Mouse (Mus musculus) CH12F3 (cell line): ENCODE results near the gene Ppm1h.
"Not testable (repeated sequence)": the region's sequence is repeated elsewhere in the genome, so short reads cannot be mapped to it uniquely, and the experiment has no call there.

ENCODE experiments used
- in situ Hi-C: fragments of 300-500 bp; cut with MboI; formaldehyde crosslinking; loops from 2 replicates; pipeline ENCODE4 v1.14.3; 2020; ENCODE audit warnings: low sequenced_read_pairs

Gene Ppm1h

GRCm38 (mm10) chr10:122962651-122963050 is 284.1 kb downstream of the Ppm1h start:
- in situ Hi-C loops: no loop called here

DNA sequence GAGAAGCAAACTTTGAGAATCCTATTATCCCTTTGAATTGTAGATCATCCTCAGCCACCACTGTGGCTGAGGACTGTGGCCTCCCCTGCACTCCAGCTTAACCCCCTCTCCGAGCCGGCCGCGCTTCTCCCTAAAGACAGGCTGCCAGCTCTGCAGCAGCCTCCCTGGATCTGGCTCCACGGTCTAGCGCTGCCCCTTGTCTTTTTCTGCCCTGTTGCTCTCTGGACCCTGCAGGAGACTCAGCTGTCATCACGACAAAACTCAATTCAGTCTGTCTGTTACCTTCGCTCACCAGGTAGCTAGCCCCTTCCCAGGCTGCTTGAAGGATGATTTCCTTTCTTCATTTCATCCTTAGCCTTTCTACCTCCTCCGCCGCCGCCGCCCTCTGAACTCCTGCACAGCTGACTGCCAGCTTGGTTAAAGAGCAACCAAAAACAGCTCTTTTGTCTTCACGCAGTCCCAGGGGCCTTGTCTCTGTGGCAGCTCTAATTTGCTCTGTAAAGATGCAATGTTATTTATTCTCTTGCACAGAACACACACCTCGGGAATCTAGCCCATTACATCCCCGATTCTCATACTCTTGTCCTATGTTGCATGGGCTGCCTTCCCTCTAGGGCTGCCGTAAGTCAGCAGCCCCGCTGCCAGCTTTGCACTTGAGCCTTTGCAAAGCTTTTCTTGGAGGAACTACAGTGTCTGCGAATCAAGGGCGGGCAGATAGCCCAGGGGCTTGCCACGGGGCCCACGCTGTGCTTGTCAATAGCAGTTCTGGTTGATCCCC is 285.1 kb downstream of the Ppm1h start:
- in situ Hi-C loops: no loop called here

- in situ Hi-C loops: no loop called here
Measured at GRCm38 (mm10) chr10:122964241-122964636, 285.7 kb downstream of the Ppm1h start.

- in situ Hi-C loops: not testable (repeated sequence)
Measured at GRCm38 (mm10) chr10:122965650-122966049, 287.1 kb downstream of the Ppm1h start.

GRCm38 (mm10) chr10:122966421-122966820 is 287.9 kb downstream of the Ppm1h start:
- in situ Hi-C loops: no loop called here

GRCm38 (mm10) chr10:122970188-122970587 is 291.6 kb downstream of the Ppm1h start:
- in situ Hi-C loops: no loop called here

GRCm38 (mm10) chr10:122973241-122973640 is 294.7 kb downstream of the Ppm1h start:
- in situ Hi-C loops: no loop called here

- in situ Hi-C loops: no loop called here
Measured at GRCm38 (mm10) chr10:122976038-122976437, 297.5 kb downstream of the Ppm1h start.

DNA sequence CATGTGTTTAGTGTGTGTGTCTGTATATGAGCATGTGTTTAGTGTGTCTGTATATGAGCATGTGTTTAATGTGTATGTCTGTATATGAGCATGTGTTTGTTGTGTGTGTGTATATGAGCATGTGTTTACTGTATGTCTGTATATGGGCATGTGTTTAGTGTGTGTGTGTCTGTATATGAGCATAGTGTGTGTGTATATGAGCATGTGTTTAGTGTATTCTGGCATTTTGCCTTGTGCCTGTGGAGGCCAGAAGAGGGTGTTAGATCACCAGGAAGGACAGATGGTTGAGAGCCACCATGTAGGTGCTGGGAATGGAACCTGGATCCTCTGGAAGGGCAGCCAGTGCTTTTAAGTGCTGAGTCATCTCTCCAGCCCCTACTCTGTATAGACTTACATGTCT is 300.8 kb downstream of the Ppm1h start:
- in situ Hi-C loops: no loop called here

DNA sequence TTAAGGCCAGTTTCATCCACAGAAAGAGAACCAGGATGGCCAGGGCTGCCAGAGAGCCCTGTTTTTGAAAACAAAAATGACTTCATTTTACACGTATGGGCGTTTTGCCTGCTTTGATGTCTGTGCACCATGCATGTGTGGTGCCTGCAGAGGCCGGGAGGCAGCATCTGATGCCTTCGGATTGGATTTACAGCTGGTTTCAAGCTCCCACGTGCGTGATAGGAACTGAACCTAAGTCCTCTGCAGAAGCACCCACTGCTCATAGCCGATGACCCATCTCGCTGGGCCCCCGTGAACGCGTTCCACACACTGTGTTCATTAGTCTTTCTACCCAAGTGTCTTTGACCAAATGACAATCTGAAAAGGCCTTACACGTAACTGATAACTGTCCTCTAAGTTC is 301.6 kb downstream of the Ppm1h start:
- in situ Hi-C loops: no loop called here

GRCm38 (mm10) chr10:122982909-122983578 is 304.5 kb downstream of the Ppm1h start:
- in situ Hi-C loops: no loop called here

DNA sequence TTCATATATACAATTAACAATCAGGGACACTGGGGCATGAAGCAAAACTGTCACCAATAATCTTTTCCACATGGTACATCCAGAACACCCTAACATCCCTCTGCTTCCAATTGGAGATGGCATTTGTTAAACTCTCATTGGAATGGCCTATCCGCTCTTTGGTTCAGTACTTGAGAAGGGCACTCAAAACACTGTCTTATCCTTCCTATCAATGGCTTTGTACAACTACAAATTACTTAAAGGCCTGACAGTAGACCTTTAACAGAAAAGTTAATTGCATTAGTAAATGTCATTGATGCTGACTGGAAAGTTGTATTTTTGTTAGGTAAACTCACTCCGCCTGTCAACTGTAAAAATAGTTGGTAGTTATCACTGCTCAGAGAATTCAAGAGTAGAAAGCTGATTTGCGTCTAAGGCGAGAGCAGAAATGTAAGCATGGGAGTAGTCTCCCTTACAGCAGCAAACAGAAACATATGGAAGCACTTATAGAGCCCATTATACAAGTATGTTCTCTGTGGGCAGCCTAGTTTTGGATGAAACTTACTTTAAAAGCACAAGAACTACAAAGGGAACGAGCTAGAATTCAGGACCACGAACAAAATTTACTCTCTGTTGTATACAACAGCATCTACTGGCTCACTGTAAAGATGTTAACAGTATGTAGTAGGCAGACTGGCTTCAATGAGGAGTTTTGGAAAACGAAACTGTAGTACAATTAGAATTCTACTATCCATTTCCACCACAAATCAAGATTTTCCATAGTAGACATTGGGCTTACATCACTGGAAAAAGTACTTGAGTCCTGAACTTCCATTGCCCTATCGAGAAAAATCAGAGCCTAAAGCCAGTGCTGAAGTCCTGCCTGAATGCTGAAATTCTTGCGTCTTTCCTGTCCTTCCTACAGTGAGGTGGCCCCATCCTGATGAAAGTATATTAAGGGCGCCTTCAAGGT is 305.3 kb downstream of the Ppm1h start:
- in situ Hi-C loops: no loop called here

- in situ Hi-C loops: no loop called here
Measured at GRCm38 (mm10) chr10:122984531-122985251, 306.1 kb downstream of the Ppm1h start.

GRCm38 (mm10) chr10:122985252-122985514 is 306.6 kb downstream of the Ppm1h start:
- in situ Hi-C loops: no loop called here

GRCm38 (mm10) chr10:122985515-122986319 is 307.2 kb downstream of the Ppm1h start:
- in situ Hi-C loops: no loop called here

- in situ Hi-C loops: no loop called here
Measured at GRCm38 (mm10) chr10:122986320-122987225, 308.0 kb downstream of the Ppm1h start.

GRCm38 (mm10) chr10:122987671-122988128 is 309.1 kb downstream of the Ppm1h start:
- in situ Hi-C loops: no loop called here

DNA sequence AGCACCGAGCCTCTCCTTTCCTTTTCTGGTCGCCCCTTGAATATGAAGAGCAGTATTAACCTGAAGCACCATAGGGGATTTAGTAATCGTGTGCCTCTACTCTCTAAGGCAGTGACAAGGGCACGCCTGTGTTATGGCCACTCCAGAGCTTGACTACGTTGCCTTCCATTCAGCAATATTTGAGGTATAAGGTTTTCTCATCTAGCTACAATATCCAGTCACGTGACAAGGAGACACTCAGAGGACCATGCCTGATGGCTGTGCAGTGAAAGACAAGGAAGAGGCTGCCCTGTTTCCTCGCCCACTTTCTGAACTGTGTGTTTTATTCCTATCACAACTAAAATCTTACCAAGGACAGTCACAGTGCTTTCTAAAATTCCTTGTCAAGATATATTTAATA is 309.8 kb downstream of the Ppm1h start:
- in situ Hi-C loops: no loop called here

- in situ Hi-C loops: no loop called here
Measured at GRCm38 (mm10) chr10:122989916-122990315, 311.4 kb downstream of the Ppm1h start.
